Mouse (Mus musculus): Measurements from ENCODE around the gene Vmn1r198.
A peak's percentile ranks its signal among the peaks of the same experiment; 100 is the strongest.
"Not testable (repeated sequence)": the region's sequence is repeated elsewhere in the genome, so short reads cannot be mapped to it uniquely, and the experiment has no call there.

The Vmn1r198 gene

GRCm38 (mm10) chr13:22350064-22350463, at the start of gene Vmn1r198:
Gene Vmn1r198, plus strand, starts transcription at chr13:22350364.
- no peak for DNase-seq (ENCODE audit: low read depth, low spot score)

GRCm38 (mm10) chr13:22308075-22308474, 42.1 kb upstream of the Vmn1r198 start:
- peak; percentile 71 for DNase-seq (ENCODE audit: low read depth, low spot score)

GRCm38 (mm10) chr13:22315361-22315760, 34.8 kb upstream of the Vmn1r198 start:
- no peak for DNase-seq (ENCODE audit: low read depth, low spot score)

GRCm38 (mm10) chr13:22317366-22317765, 32.8 kb upstream of the Vmn1r198 start:
- no peak for DNase-seq (ENCODE audit: low read depth, low spot score)

GRCm38 (mm10) chr13:22320091-22320490, 30.1 kb upstream of the Vmn1r198 start:
- peak; percentile 75 for DNase-seq (ENCODE audit: low read depth, low spot score)

- no peak for DNase-seq (ENCODE audit: low read depth, low spot score)
These were observed 25.9 kb upstream of the Vmn1r198 start, which contains the start of gene Vmn1r197 for GRCm38 (mm10) chr13:22324289-22324688. Gene Vmn1r197, plus strand, starts transcription at chr13:22324589.

DNA sequence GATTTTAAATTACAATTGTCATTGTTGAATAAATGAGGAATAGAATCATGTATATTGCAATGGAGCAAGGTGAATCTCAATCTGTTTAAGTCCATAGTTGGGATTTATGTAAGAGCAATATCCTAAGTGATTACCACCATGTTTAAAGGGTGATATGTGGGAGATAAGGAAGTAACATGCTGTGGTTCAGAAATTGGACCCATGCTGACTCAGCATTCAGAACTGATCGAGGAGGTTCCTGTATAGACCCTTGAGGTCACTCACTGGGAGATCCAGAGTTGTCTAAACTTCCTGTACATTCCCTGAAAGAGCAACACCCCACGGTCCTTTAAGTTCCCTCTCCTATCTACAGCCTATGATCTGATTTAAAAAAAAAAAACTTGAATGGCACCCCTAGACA, 16.9 kb upstream of the Vmn1r198 start:
- no peak for DNase-seq (ENCODE audit: low read depth, low spot score)

- DNase-seq (ENCODE audit: low read depth, low spot score): no peak
These were observed 14.6 kb upstream of the Vmn1r198 start for GRCm38 (mm10) chr13:22335565-22335964.

GRCm38 (mm10) chr13:22350813-22351212, 649 bp downstream of the Vmn1r198 start:
- no peak for DNase-seq (ENCODE audit: low read depth, low spot score)

DNA sequence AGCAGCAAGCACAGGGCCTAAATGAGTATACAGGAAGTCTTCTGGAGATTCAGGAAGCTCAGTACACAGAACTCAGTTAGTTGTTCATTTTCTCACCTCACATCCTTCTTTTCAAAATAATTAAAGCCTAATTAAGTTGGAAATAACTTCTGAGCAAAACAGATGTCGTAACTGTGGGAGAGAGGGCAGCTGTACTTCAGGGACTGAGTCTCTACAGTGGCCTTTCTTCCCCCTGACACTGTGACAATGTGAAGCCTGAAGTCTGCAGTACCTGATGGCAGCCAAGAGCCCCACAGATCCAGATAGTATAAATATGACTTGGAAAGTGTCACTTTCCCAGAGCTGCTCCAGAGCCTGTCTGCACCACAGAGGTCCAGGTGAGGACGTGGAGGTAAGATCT, 29.4 kb downstream of the Vmn1r198 start, which contains the start of gene Vmn1r199:
Vmn1r199 (plus strand) TSS at position 301 of the 400 bp plus-strand sequence.
- no peak for DNase-seq (ENCODE audit: low read depth, low spot score)

DNA sequence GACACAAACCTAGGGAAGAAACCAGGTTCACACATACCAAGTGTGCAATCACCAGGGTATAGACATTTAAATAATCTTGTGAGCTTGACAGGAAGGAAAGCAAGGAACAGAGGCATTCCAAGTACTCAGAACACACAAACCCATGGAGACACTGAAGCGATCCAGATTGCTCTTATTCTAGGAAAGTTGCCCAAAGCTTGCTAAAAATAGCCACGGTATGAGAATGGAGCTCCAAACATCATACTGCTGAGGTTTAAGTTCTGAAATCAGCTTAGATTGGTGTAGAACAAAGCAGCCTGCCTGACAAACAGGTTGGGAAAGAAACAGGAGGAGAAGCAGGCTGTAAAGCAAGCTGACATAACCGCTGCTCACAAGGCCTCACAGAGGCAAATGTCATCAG, 31.0 kb downstream of the Vmn1r198 start:
- not testable (repeated sequence) for DNase-seq (ENCODE audit: low read depth, low spot score)

GRCm38 (mm10) chr13:22383401-22383800, 33.2 kb downstream of the Vmn1r198 start:
- DNase-seq (ENCODE audit: low read depth, low spot score): no peak

DNA sequence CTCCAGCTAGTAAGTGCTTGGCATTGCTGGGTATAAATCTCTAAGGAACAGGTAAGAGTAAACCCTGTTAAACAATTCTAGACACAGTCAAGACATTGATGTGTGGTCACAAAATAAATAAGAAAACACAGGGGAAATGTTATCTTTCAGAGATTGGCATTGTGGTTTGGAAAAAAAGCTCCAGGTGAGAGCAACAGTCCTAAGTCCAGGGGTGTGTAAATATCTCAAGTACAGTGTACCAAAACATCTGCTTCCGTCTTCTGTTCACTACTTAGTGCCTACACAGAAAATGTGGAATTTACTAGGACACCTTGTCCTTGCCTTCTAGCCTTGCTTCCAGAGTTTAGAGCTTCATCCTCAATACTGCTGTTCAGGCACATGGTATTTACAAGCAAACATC, 36.9 kb downstream of the Vmn1r198 start:
- DNase-seq (ENCODE audit: low read depth, low spot score): no peak

GRCm38 (mm10) chr13:22390073-22390472, 39.9 kb downstream of the Vmn1r198 start, which contains the start of gene Vmn1r200:
Gene Vmn1r200, plus strand, starts transcription at chr13:22390373.
- no peak for DNase-seq (ENCODE audit: low read depth, low spot score)

DNA sequence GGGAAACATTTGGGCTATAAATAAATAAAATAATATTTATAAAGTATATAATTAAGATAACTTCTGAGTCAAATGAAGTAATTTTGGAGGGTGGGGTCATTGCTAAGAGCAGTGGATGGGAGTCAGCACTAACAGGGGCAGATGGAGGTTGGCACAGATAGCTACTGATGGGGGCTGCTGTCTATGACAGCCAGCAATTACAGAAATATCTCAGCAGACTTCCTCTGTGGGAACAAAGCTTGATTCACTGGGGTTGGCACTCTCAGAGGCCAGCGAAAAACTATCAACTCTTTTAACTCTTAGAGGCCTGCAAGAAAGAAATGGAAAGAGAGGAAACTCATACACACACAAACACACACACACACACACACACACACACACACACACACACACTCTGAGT, 52.8 kb downstream of the Vmn1r198 start:
- DNase-seq (ENCODE audit: low read depth, low spot score): no peak
